Mouse (Mus musculus): Measurements from ENCODE around the gene As3mt. TPM values are rescaled to one million over a fixed set of nuclear protein-coding genes. Genes with fewer than 3 reads are reported as not detected.

The As3mt gene
- polyA plus RNA-seq, 1 experiment from 2014 or later, result 31.6 TPM

GRCm38 (mm10) chr19:46693146-46693545 lies 14.1 kb upstream of the As3mt start:
- Histone ChIP-seq H3K9ac (ENCODE audit: low read depth, low read length) (no peak overlapping the region), H3K27ac (ENCODE audit: low read depth, low read length) (no peak overlapping the region), H3K4me3 (ENCODE audit: low read depth, low read length) (no peak overlapping the region), H3K4me1 (replicated peaks; ENCODE audit: control insufficient read depth, insufficient read depth, low read length) (no peaks in the 10 kb centered on the region), H3K27me3 (ENCODE audit: control insufficient read depth, insufficient read depth, low read length) (no peaks in the 10 kb centered on the region), H3K9me3 (ENCODE audit: control insufficient read depth, low read length) (no peaks in the 10 kb centered on the region), H3K4me2 (replicated peaks; ENCODE audit: low read depth, low read length) (no peak overlapping the region), H3K36me3 (ENCODE audit: control insufficient read depth, insufficient read depth, low read length) (no peaks in the 10 kb centered on the region)
- ATAC-seq (ENCODE audit: low FRiP score) (no peak), DNase-seq (ENCODE audit: low spot score) (no peak)
- 91% methylated on average over 4 of the region's 4 CpGs for WGBS

- DNase-seq (ENCODE audit: low spot score) (no peak), ATAC-seq (ENCODE audit: low FRiP score) (no peak)
- Histone ChIP-seq H3K27ac (ENCODE audit: low read depth, low read length) (no peak overlapping the region), H3K4me2 (replicated peaks; ENCODE audit: low read depth, low read length) (no peak overlapping the region), H3K9ac (ENCODE audit: low read depth, low read length) (no peak overlapping the region), H3K4me1 (replicated peaks; ENCODE audit: control insufficient read depth, insufficient read depth, low read length) (no peaks in the 10 kb centered on the region), H3K4me3 (ENCODE audit: low read depth, low read length) (no peak overlapping the region), H3K9me3 (ENCODE audit: control insufficient read depth, low read length) (no peaks in the 10 kb centered on the region), H3K36me3 (ENCODE audit: control insufficient read depth, insufficient read depth, low read length) (no peaks in the 10 kb centered on the region), H3K27me3 (ENCODE audit: control insufficient read depth, insufficient read depth, low read length) (no peaks in the 10 kb centered on the region)
- 93% methylated on average over 8 of the region's 8 CpGs for WGBS
Measured at GRCm38 (mm10) chr19:46696482-46696881, 10.8 kb upstream of the As3mt start.

GRCm38 (mm10) chr19:46696943-46697342 lies 10.3 kb upstream of the As3mt start:
- 92% methylated on average over 7 of the region's 7 CpGs for WGBS
- Histone ChIP-seq H3K9me3 (ENCODE audit: control insufficient read depth, low read length) (no peaks in the 10 kb centered on the region), H3K36me3 (ENCODE audit: control insufficient read depth, insufficient read depth, low read length) (no peaks in the 10 kb centered on the region), H3K27ac (ENCODE audit: low read depth, low read length) (no peak overlapping the region), H3K4me3 (ENCODE audit: low read depth, low read length) (no peak overlapping the region), H3K27me3 (ENCODE audit: control insufficient read depth, insufficient read depth, low read length) (no peaks in the 10 kb centered on the region), H3K9ac (ENCODE audit: low read depth, low read length) (no peak overlapping the region), H3K4me2 (replicated peaks; ENCODE audit: low read depth, low read length) (no peak overlapping the region), H3K4me1 (replicated peaks; ENCODE audit: control insufficient read depth, insufficient read depth, low read length) (no peaks in the 10 kb centered on the region)
- no peak for ATAC-seq (ENCODE audit: low FRiP score)
- DNase-seq (ENCODE audit: low spot score), result no peak

- H3K4me3 ChIP-seq (ENCODE audit: low read depth, low read length), result no peak overlapping the region
- H3K4me2 ChIP-seq (replicated peaks; ENCODE audit: low read depth, low read length), result no peak overlapping the region
- 47% methylated on average over 19 of the region's 19 CpGs for WGBS
- H3K9ac ChIP-seq (ENCODE audit: low read depth, low read length), result no peak overlapping the region
- H3K27ac ChIP-seq (ENCODE audit: low read depth, low read length), result no peak overlapping the region
- ATAC-seq (ENCODE audit: low FRiP score) (no peak), DNase-seq (ENCODE audit: low spot score) (no peak)
- no peaks in the 10 kb centered on the region for H3K27me3 ChIP-seq (ENCODE audit: control insufficient read depth, insufficient read depth, low read length)
- H3K4me1 ChIP-seq (replicated peaks; ENCODE audit: control insufficient read depth, insufficient read depth, low read length), result no peaks in the 10 kb centered on the region
- no peaks in the 10 kb centered on the region for H3K9me3 ChIP-seq (ENCODE audit: control insufficient read depth, low read length)
- no peaks in the 10 kb centered on the region for H3K36me3 ChIP-seq (ENCODE audit: control insufficient read depth, insufficient read depth, low read length)
Measured at GRCm38 (mm10) chr19:46697840-46698517, 9.3 kb upstream of the As3mt start.

GRCm38 (mm10) chr19:46699011-46699481 lies 8.2 kb upstream of the As3mt start:
- H3K4me3 ChIP-seq (ENCODE audit: low read depth, low read length), result no peak overlapping the region
- WGBS, result 74% methylated on average over 10 of the region's 10 CpGs
- DNase-seq (ENCODE audit: low spot score), result no peak
- H3K4me1 ChIP-seq (replicated peaks; ENCODE audit: control insufficient read depth, insufficient read depth, low read length), result no peaks in the 10 kb centered on the region
- H3K27me3 ChIP-seq (ENCODE audit: control insufficient read depth, insufficient read depth, low read length), result no peaks in the 10 kb centered on the region
- ATAC-seq (ENCODE audit: low FRiP score), result no peak
- H3K4me2 ChIP-seq (replicated peaks; ENCODE audit: low read depth, low read length), result no peak overlapping the region
- H3K9ac ChIP-seq (ENCODE audit: low read depth, low read length), result no peak overlapping the region
- H3K36me3 ChIP-seq (ENCODE audit: control insufficient read depth, insufficient read depth, low read length), result no peaks in the 10 kb centered on the region
- H3K27ac ChIP-seq (ENCODE audit: low read depth, low read length), result no peak overlapping the region
- H3K9me3 ChIP-seq (ENCODE audit: control insufficient read depth, low read length), result no peaks in the 10 kb centered on the region

GRCm38 (mm10) chr19:46701156-46701555 lies 6.1 kb upstream of the As3mt start:
- H3K4me1 ChIP-seq (replicated peaks; ENCODE audit: control insufficient read depth, insufficient read depth, low read length), result no peaks in the 10 kb centered on the region
- no peak overlapping the region for H3K27ac ChIP-seq (ENCODE audit: low read depth, low read length)

GRCm38 (mm10) chr19:46705779-46706495 lies 1.3 kb upstream of the As3mt start:
- Histone ChIP-seq H3K4me2 (replicated peaks; ENCODE audit: low read depth, low read length) (no peak overlapping the region), H3K4me3 (ENCODE audit: low read depth, low read length) (no peak overlapping the region), H3K9me3 (ENCODE audit: control insufficient read depth, low read length) (no peaks in the 10 kb centered on the region), H3K9ac (ENCODE audit: low read depth, low read length) (no peak overlapping the region), H3K36me3 (ENCODE audit: control insufficient read depth, insufficient read depth, low read length) (no peaks in the 10 kb centered on the region), H3K27me3 (ENCODE audit: control insufficient read depth, insufficient read depth, low read length) (no peaks in the 10 kb centered on the region), H3K27ac (ENCODE audit: low read depth, low read length) (no peak overlapping the region), H3K4me1 (replicated peaks; ENCODE audit: control insufficient read depth, insufficient read depth, low read length) (no peaks in the 10 kb centered on the region)
- 69% methylated on average over 7 of the region's 7 CpGs for WGBS
- DNase-seq (ENCODE audit: low spot score) (no peak), ATAC-seq (ENCODE audit: low FRiP score) (no peak)

More at GRCm38 (mm10) chr19:46701156-46701555, 6.1 kb upstream of the As3mt start:
- Histone ChIP-seq H3K4me3 (ENCODE audit: low read depth, low read length) (no peak overlapping the region), H3K36me3 (ENCODE audit: control insufficient read depth, insufficient read depth, low read length) (no peaks in the 10 kb centered on the region), H3K9me3 (ENCODE audit: control insufficient read depth, low read length) (no peaks in the 10 kb centered on the region), H3K9ac (ENCODE audit: low read depth, low read length) (no peak overlapping the region), H3K4me2 (replicated peaks; ENCODE audit: low read depth, low read length) (no peak overlapping the region), H3K27me3 (ENCODE audit: control insufficient read depth, insufficient read depth, low read length) (no peaks in the 10 kb centered on the region)
- ATAC-seq (ENCODE audit: low FRiP score) (no peak), DNase-seq (ENCODE audit: low spot score) (no peak)
- 83% methylated on average over 9 of the region's 9 CpGs for WGBS

GRCm38 (mm10) chr19:46706540-46707295 lies 540 bp upstream of the As3mt start:
- 81% methylated on average over 9 of the region's 9 CpGs for WGBS
- no peak overlapping the region; the same call in 1 of the 2 replicates for H3K4me3 ChIP-seq (ENCODE audit: low read depth, low read length)
- no peaks in the 10 kb centered on the region for H3K9me3 ChIP-seq (ENCODE audit: control insufficient read depth, low read length)
- DNase-seq (ENCODE audit: low spot score), result no peak
- no peaks in the 10 kb centered on the region for H3K27me3 ChIP-seq (ENCODE audit: control insufficient read depth, insufficient read depth, low read length)
- ATAC-seq (ENCODE audit: low FRiP score), result no peak
- peak overlapping the region; percentile 55; the same call in 1 of the 2 replicates for H3K4me2 ChIP-seq (replicated peaks; ENCODE audit: low read depth, low read length)
- H3K36me3 ChIP-seq (ENCODE audit: control insufficient read depth, insufficient read depth, low read length), result no peaks in the 10 kb centered on the region
- no peak overlapping the region for H3K27ac ChIP-seq (ENCODE audit: low read depth, low read length)
- no peaks in the 10 kb centered on the region for H3K4me1 ChIP-seq (replicated peaks; ENCODE audit: control insufficient read depth, insufficient read depth, low read length)
- H3K9ac ChIP-seq (ENCODE audit: low read depth, low read length), result no peak overlapping the region

Data from hindbrain, embryonic 11.5 days (tissue).